Mouse (Mus musculus) left cerebral cortex, postnatal 25 days (tissue): ENCODE data around the gene H2-M10.2. TPM values are rescaled to one million over a fixed set of nuclear protein-coding genes. Genes with fewer than 3 reads are reported as not detected.

ENCODE experiments used
- DNase-seq, 2 experiments: peaks; one replicate each; pipeline ENCODE4 v3.0.0; 2022; ENCODE audit warnings: low spot score in 2 of 2, mixed read lengths in 1 of 2
- intact Hi-C: fragments of 180-260 bp; cut with DNase I; formaldehyde crosslinking; loops from one replicate; pipeline ENCODE4 v1.15.1; 2025
- total RNA-seq, 2 experiments: library from RNA; stranded (reverse); gene quantifications; 2 replicates each; pipeline ENCODE4 v1.2.3; 2021

The H2-M10.2 gene
- not detected for total RNA-seq

DNA sequence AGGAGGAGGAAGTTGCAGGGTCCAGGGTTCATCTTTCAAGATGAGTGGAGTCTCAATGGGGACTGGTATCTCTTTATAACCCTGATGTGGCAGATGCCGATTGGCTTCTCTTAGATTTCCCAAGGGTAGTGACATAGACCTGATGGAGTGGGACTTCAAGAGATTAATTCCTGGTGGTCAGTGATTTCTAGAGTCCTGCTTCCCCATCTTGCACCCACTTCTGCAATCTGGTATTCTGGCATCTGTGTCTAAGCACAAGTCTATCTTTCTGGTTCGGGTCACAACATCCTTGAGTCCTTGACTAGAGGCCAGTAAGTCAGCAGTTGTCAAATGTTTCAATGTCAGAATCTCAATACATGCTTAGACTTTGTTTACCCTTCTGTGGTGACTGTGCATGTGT is at the start of gene H2-M10.2:
Gene H2-M10.2, minus strand, starts transcription at position 101 of the 400 bp plus-strand sequence.
- DNase-seq: no peak
- intact Hi-C loops: no loop called here

DNA sequence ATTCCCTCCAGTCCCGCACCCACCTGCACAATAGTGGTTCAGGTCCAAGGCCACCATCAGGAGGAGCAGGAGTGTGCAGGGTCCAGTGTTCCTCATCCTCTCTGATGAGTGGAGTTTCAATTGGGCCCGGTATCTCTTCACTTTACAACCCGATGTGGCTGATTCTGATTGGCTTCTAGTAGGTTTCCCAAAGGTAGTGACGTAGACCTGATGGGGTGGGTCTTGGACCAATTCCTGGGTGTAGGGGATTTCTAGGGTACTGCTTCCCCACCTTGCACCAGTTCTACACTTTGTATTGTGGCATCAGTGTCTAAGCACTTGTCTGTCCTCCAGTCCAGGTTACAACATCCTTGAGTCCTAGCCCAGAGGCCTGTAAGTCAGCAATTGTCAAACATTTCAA is 39.8 kb upstream of the H2-M10.2 start, which contains the start of gene H2-M10.1:
Gene H2-M10.1, minus strand, starts transcription at position 101 of the 400 bp plus-strand sequence.
- intact Hi-C loops: no loop called here
- no peak for DNase-seq

DNA sequence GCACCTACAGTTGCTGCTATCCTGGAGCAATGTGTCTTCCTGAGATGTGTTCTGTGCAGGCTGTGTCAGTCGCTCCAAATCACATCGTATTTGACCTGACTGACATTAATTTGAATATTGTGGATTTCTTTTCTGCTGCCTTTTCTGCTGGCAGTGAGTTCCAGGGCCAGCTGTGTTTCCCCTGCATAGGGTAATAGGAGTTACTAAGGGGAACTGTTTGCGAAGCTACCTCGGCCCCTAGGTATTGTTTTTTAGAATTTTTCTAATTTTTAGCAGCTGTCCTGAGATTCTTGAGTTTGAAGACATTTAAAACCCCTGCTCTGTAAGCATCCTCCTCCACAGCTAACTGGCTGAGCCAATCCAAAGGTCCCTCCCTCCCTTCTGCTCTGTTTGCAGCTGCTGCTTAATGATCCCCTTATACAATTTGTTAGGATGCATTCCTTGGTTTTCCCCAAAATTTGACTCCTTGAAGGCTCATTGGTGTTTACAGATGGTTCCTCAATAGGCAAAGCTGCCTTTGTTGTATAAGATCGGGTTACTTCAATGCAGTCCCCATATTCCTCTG is 29.5 kb upstream of the H2-M10.2 start:
- intact Hi-C loops: loop anchor here (1.0 kb wide), 1 partner anchor 44 kb away; no protein-coding TSS in a partner anchor
- DNase-seq: no peak

DNA sequence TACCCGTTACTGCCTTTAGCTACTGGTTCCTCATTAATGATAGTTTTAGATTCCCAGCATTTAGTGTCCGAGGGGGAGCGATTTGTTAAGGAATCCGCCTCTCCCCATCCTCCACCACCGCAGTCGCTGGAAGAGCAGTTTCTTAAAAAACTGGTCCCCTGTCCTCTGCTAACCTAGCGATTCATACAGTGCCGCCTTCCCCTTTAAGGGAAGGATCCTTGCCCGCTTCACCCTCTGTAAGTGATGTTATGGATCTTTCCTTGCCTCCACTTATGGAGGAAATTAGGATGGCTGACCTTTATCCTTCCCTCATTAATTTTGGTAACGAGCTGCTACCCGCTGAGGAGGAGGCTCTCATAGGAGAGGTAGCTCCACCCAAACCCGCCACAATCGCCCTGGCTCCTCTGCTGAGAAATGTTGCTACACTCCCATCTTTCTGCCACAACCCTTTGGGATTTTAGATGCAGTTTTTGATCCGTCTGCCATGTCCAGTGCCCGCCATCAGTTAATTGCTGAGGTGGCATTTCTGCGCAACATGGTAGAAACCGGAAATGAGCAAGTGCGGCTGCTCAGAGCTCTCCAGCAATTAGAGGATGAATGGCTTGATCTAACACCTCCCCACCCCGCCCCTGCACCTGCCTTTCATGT is 28.9 kb upstream of the H2-M10.2 start:
- peak; percentile 82 to 87 for DNase-seq
- intact Hi-C loops: loop anchor here (1.0 kb wide), 1 partner anchor 44 kb away; no protein-coding TSS in a partner anchor

DNA sequence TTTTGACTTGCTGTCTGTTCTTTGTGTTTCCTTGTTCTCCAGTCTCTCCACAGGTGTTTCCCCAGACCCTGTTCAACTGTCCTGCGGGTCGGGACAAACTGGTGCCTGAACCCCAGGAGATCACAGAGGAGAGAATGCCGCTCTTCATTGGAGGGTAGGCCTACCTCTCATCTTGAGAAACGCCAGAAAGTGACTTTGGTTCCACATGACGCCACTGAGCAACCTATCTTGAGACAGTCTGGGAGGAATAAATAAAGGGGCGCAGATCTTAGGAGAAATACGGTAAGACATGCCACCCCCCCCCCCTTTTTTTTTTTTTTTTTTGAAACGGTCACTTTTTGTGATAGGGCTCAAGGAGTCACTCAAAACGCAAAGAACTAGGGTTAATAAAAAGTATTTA is 28.2 kb upstream of the H2-M10.2 start:
- intact Hi-C loops: no loop called here

DNA sequence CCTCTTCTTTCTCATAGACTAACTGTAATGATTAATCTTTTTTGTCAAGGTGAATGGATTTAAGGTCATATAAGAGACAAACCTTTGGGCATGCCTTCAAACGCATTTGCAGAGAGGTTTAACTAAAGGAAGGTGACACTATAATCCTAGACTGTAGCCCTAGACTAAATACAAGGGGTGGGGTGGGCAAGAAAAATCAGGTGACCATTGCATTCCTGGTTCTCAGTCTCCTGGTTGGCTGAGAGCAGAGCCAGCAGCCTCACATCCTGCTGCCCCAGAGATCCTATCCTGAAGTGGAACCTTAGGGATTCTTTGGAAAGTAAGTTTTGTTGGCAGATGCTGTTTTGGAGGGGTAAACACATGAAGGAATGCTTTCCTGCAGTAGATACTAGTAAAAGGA is 23.0 kb upstream of the H2-M10.2 start:
- no peak for DNase-seq

More for the DNA sequence above, 28.2 kb upstream of the H2-M10.2 start:
- DNase-seq: peak; percentile 10 to 27

DNA sequence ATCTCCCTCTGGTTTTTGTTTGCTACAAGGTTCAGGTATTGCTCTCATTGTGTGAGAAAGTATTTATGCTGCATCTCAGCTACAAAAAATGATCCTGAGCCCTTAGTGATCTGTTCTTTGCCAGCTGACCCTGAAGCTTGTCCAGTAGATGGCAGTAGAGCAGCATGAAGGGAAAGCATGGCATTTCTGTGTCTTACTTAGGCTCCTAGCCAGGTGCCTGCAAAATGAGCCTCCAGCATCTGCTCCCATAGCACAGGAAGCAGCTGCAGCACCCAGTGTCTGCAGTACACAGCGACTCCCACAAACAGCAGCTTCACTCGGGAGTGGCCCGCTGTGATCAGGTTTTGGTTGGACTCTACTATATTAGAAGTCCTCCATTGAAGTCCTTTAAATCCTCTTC is 22.6 kb upstream of the H2-M10.2 start:
- DNase-seq: peak; percentile 75 to 88
- intact Hi-C loops: loop anchor here (1.0 to 5.0 kb wide), 3 partner anchors 48 to 418 kb away; no protein-coding TSS in a partner anchor

More for the DNA sequence above, 23.0 kb upstream of the H2-M10.2 start:
- intact Hi-C loops: loop anchor here (1.0 to 5.0 kb wide), 3 partner anchors 48 to 418 kb away; no protein-coding TSS in a partner anchor

DNA sequence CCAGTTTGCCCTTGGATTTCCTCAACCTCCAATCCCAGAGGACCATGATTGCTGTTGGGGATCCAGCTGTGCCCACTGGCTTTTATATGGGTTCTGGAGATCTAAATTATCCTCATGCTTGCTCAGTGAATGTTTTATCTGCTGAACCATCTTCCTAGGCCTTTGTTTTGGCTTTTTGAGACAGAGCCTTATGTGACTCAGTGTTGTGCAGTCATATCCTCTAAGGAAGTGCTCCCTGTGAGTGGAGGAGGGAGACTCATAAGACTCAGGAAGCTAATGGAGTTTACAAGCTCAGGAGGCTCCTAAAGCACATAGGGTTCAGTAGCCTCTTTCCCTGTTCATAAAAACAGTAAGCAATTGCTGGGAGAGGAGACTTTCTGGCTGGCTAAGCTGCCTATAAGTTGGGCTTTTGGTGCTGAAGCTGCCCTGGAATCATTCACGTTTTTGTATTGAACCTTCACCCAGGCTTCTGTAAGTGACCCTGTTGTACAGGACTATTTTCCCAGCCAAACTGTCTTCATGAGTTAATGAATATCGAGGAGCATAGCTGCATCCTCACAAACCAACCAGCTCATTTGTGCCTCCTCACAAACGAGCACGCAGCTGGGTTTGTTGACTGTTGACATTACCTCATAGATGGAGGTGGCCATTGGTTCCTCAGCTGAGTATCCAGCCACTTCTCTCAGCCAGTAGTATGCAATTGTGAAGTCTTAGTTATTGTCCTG is 4.6 kb downstream of the H2-M10.2 start:
- intact Hi-C loops: no loop called here
- no peak for DNase-seq

DNA sequence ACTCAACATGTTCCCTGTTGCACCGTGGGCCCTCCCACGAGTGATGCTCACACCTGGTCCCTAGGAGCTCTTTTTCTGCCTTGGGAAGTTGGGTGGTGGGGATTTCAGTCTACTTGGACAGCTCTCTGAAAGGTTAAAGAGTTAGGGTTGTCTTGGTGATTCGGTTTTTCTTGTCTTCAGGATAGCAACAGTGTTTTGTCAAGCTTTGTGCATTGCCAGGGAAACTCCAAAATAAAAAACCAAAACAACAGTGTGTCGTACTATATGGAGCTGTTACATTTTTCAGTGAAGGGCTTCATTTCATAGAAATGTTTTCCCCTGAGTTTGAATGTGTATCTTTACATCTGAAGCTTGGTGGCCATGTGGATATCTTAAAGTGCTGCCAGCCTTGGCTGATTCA is 11.5 kb downstream of the H2-M10.2 start:
- intact Hi-C loops: no loop called here
- no peak for DNase-seq

DNA sequence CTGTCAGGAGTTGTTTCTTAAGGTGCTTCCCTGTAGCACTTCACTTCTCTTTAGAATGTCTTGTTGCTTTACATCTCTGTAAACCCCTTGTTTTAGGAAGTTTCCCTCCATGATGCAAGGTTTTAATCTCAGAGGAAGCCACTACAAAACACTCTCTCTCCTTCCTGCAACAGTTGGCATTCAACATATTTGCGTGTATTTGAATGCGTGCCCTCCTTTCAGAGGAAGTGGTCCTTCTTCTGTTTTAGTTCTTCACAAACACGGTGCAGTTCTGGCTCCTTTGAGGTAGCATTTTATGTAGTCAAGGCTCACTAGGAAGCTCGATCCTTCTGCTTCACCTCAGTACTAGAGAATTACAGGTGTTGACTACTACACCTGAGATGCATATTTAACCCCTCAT is 12.5 kb downstream of the H2-M10.2 start:
- no peak for DNase-seq
- intact Hi-C loops: no loop called here

DNA sequence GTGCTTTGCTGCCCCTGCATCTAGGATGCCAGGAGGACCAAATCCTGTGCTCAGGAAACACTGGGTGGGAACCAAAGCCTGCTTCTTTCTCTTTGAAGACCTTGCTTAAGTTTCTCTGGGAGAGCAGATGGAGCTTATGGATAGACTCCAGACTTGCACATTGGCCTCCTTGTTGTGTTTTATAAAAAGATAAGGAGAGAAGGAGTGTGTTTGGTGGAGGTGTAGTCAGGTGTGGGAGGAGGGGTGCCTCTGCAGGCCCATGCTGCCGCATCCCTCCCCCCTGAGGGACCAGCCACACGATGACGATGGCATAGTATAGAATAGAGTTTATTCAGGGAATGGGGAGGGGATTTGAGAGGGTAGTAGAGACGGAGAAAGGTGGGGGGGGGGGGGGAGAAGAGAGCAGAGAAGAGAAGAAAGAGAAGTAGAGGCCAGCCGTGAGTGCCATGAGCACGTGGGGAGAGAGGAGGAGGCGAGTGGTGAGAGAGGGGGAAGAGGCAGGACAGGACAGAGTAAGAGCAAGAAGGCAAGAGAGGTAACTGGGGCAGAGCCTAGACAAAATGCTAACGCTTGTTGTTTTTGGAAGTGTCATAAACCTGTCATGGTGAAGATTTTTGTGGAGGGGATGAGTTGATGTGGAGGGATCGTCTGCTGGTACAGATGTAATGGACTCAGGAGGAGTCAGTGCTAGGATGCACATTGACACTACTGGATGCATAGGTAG is 13.5 kb downstream of the H2-M10.2 start:
- peak in 1 of 2 experiments; percentile 20 for DNase-seq
- intact Hi-C loops: no loop called here

DNA sequence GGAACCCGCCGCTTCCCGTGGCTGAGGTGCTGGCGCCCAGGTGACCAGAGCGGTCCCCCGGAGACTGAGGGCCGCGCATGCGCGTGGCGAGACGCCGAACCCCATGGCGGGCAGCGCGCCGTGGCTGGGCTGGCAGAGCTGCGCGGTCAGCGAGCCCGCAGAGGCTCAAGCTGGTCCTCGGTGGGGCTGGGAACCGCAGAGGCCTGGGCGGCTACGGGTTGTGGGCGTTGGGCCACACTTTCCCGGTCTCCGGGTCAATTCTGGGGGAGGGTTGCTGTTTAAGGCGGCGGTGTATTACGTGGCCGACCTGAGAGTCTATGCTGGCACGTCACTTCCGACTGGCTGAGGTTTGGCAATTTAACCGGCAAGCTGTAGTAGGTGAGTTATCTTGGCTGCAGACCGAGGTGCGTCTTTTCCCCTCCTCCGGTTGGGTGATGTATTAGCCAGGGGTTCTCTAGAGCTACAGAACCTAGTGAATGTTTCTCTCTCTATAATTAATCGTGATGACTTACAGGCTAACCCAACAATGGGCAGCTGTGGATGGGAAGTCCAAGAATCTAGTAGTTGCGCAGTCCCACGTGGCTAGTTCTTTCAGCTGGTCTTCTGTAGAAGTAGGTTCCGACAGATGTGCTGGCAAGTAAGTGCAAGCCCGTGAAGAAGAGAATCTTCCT is 14.6 kb downstream of the H2-M10.2 start, which contains the start of gene Trim39:
Gene Trim39, minus strand, starts transcription at position 662 of the 671 bp plus-strand sequence.
- DNase-seq: peak; percentile 89 to 90
- intact Hi-C loops: loop anchor here (1.0 to 2.0 kb wide), 2 partner anchors 15 to 44 kb away; no protein-coding TSS in a partner anchor

DNA sequence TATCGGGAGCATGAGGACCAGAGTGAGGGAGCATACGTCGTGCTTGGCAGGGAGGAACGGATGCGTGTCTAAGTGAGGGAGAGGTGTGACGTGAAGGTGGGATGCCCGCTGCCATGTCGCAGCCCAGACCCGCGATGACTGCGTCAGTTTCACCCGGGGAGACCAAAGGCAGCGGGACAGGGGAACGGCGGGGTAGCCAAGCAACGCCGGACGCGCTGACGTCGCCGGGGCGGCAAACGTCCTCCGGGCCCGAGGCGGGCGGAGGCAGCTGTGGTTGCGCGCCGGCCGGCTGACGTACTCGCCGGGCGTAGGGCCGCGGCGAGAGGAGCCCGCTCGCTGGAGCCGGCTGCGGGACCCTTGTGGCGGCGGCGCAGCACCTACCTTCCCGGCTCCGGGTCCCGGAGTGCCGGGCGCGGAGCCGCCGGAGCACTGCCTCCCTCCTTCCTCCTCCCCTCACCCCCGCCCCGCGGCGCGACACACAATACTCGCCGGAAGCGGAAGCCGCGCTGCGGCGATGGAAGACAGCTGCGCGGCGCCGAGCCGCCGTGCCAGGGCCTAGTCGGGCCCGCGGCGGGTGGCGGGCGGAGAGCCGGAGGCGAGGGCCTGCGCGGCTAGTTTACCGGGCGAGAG is 15.2 kb downstream of the H2-M10.2 start:
- peak; percentile 90 to 95 for DNase-seq
- intact Hi-C loops: loop anchor here (1.0 to 2.0 kb wide), 2 partner anchors 14 to 44 kb away; no protein-coding TSS in a partner anchor

DNA sequence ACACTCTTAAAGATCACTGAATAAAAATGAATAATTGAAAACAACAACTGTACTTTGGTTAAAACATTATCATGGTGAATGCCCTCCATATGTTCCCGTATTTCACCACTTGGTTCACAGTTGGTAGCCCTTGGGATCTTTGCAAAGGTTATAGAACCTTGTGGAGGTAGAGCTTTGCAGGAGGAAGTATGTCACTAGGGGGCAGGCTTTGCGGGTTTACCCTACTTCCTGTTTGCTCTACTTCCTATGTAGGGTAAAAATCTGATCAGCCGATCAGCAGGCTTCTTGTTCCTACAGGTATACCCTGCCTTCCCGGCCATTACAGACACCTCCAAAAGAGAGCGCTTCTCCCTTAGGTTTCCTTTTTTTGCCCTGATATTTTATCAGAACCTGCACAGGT is 20.5 kb downstream of the H2-M10.2 start:
- intact Hi-C loops: no loop called here
- DNase-seq: no peak

DNA sequence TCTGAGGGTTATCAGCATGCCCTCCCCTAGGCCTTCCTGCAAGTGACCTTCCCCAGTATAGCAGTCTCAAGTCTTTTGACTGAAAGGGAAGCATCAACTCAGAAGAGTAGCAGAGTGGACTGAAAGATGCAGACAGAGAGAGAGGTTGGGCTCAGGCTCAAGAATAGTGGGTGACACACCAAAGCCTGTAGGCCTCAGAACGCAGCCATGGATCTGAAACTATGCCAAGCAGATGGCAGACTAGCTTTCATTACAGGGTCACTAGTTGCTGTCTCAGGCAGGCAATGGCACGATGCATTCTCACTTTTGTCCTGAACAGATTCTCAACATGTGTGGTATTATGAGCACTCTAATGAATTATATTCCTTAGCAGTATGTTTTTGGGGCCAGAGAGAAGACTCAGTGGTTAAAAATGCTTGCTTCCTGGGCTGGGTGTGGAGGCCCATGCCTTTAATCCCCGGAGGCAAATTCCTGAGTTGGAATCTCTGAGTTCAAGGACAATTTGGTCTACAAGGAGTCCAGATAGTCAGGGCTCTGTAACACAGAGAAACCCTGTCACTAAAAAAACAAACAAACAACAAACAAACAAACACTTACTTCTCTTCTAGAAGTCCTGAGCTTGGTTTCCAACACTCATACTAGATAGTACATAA is 21.9 kb downstream of the H2-M10.2 start:
- no peak for DNase-seq
- intact Hi-C loops: no loop called here

DNA sequence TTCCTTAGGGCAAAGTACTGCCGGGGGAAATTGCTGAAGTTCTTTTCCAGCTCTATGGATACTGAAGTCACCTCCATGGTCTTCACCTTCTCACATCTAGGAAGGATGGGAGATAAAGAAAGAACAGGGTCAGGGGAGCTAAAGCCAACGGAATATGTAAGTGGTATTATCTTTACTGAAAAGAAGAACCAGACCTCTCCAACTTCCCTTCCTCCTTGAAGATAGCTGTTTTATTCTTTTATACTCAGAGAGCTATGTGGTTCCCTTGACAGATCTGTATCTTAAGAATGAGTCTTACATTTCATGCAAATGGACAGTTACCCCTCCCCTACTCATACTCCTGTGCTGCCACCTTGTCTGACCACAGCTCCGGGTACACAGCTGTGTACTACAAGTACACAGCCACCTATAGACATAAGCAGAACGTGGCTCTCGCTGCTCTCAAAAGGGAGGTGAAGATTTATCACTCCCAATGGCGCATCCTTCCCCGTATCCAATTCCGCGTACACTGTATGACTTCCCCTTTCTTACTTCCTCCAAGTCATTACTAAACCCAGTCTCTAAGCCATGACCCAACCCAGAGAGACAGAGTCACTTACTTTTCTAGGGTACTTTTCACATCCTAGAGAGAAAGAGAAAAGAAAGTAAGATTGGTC is 24.7 kb downstream of the H2-M10.2 start:
- DNase-seq: no peak
- intact Hi-C loops: no loop called here

DNA sequence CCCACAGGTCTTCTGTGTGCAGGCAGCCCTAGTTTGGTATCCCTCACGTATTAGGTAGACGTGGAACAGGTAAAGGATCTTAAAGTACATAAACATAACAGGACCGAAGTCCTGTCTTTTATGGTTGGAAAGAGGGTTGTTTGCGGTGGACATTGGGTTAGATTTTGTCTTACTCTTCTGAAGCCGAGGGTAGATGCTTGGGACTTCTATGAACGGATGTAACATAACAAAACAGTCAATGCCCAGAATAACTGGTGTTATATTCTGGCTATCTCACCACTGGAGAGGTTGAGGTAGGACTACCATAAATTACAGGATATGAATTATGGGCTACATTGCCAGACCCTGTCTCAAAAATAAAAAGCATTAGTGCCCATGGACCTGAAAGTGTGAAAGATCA is 28.3 kb downstream of the H2-M10.2 start, which contains the start of gene Rpp21:
Gene Rpp21, minus strand, starts transcription at position 101 of the 400 bp plus-strand sequence.
- intact Hi-C loops: loop anchor here (2.0 kb wide), 1 partner anchor 13 kb away; no protein-coding TSS in a partner anchor
- DNase-seq: no peak
